Mouse (Mus musculus): ENCODE measurements around the gene Galnt9.

Galnt9 gene

GRCm38 (mm10) chr5:110629525-110630120, 85.5 kb downstream of the Galnt9 start:
- in situ Hi-C loops (cut with MseI, MboI), result loop anchor here (10.0 kb wide), 1 partner anchor 275 kb away; no protein-coding TSS in a partner anchor

GRCm38 (mm10) chr5:110635951-110636707, 92.0 kb downstream of the Galnt9 start:
- in situ Hi-C loops (cut with MseI, MboI), result loop anchor here (5.0 to 10.0 kb wide), 3 partner anchors 139 to 281 kb away; no protein-coding TSS in a partner anchor

GRCm38 (mm10) chr5:110638306-110639074, 94.3 kb downstream of the Galnt9 start:
- in situ Hi-C loops (cut with MseI, MboI), result loop anchor here (5.0 to 10.0 kb wide), 3 partner anchors 141 to 284 kb away; no protein-coding TSS in a partner anchor

GRCm38 (mm10) chr5:110639459-110639858, 95.3 kb downstream of the Galnt9 start:
- in situ Hi-C loops (cut with MseI, MboI), result loop anchor here (5.0 to 10.0 kb wide), 3 partner anchors 142 to 285 kb away; no protein-coding TSS in a partner anchor

DNA sequence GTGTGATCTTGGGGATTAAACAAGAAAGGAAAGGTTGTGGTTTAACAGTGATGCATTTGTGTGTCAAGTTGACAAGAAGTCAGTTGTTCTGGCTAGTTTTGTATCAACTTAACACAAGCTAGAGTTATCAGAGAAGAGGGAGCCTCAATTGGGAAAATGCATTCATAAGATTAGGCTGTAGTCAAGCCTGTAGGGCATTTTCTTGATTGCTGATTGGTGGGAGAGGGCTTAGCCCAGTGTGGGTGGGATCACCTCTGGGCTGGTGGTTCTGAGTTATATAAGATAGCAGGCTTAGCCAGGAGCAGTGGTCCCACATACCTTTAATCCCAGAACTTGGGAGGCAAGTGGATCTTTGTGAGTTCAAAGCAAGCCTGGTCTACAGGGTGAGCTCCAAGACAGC, 102.2 kb downstream of the Galnt9 start:
- in situ Hi-C loops (cut with MseI, MboI), result no loop called here

DNA sequence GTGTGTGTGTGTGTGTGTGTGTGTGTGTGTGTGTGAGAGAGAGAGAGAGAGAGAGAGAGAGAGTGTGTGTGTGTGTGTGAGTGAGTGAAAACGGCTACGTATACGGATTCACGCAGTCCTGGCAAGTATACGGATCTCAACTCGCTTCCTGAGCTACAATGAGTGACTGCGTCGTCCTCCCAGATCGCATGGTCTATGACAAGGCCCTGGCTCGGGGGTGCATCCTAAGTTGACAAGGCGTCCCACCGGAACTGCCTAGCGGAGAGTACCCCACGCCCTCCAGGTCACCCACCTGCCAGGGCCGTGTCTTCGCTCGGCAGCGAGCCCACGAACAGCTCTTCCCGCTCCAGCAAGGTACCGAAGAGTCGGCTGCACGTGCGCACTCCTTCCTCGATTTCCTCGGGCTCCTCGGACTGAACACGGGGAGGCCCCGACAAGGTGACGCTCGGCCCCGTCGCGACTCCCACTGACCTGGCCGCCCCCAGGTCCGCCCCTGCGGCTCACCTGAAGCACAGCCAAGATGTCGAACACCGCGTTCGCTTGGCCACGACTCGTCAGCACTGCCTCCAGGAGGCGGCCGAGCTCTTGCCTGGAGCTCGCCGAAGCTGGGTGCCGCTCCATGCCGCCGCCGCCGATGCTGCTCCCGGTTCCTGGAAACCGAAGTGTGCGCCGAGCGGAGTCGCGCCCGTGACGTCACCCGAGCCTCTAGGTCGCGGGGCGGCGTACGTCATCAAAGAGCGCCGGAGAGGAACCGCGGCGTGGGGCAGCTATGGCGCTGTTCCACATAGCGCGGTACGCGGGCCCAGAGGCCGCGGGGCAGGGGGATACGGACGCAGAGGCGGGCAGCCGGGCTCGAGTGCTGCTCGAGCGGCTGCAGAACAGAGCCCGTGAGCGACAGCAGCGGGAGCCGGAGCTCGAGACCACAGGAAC, 108.8 kb downstream of the Galnt9 start, which contains the start of the genes Noc4l and Ddx51:
Gene Noc4l, minus strand, starts transcription at position 699 of the 930 bp plus-strand sequence.
Gene Ddx51, plus strand, starts transcription at position 733 of the 930 bp plus-strand sequence.
- in situ Hi-C loops (cut with MseI, MboI), result no loop called here

DNA sequence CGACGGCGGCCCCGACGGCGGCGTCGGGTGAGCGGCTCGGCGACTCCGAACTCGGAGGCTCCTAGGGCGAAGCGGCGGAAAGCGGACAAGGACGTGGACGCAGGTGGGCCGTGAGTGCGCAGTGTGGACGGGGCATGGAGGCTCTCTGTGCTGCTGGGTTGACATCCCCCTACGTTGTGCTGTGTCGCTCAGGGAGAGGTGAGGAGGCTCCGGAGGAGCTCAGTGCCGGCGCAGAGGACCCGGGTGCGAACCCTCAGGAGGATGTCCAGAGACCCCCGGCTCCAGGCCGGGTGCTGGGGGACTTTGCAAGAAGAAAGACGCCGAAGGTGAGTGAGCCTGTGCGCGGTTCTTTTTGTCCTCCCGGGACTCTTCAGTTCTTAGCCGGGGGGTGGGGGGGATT, 109.5 kb downstream of the Galnt9 start:
- in situ Hi-C loops (cut with MseI, MboI), result no loop called here

- in situ Hi-C loops (cut with MseI, MboI), result no loop called here
Measured at GRCm38 (mm10) chr5:110659682-110660081, 115.5 kb downstream of the Galnt9 start.

DNA sequence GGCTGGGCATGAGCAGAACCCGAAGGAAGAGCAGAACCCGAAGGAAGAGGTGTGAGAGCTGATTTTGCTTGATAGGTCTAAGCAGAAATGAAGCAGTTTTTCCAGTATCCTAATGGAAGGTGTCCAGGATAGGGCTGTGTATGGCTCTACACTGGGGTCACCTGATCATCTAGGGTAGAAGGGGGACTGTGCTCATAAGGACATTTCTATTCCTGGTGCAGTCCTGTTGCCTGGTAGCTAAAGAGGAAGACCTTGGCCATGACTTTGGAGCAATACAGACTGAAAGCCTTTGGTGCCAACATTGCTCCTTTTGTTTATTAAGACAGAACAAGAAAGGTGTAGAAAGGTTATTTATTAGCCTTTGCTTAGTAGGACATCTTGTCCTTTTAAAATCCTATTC, 119.9 kb downstream of the Galnt9 start:
- in situ Hi-C loops (cut with MseI, MboI), result no loop called here

DNA sequence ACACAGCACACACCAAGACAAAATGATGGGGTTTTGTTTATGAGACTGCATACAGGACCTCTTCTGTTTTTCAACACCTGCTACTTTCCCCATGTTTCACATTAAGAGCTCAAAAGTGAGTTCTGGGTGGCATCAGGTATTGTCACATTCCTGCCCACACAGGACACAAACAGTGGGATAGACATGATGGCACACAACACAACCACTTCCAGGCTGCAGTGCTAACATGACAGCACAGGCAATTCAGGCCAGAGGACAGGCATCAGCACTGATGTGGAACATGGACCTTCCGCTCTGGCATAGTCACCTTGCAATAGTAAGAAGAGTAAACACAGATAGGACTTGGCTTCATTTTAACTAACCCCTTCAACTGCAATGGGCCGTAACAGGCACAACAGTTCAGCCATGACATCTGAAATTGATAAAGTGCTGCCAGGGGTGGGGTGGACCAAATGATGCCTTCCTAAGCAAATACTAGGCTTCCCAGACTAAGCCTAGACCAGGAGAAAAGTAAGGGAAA, 120.7 kb downstream of the Galnt9 start:
- in situ Hi-C loops (cut with MseI, MboI), result no loop called here

DNA sequence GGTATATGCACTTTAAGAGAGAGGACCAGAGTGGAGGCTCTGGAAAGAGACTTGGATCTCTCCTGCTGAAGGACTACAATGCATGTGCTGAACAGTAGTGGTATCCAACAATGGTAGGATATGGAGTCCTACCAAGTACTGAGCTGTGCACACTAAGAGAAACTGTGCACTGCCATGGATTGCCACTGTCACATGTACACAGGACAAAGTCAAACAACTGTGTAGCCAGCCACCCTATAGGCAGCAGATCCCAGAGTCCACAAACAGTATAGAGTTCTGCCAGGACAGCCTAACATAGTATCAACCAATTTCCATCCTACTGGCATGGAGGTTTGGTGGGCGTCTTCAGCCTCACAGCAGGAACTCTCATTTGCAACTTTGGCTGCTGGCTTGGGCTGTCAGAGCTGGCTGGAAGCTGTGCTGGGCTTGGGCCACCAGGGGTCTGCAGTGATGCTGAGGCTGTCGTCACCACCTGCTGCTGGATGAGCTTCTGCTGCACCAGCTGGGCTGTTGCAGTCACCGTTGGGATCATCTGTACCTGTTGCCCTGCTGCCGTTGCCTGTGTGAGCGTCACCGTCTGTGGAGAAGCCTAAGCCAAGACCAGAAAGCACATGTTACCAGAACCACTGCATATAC, 121.4 kb downstream of the Galnt9 start:
- in situ Hi-C loops (cut with MseI, MboI), result no loop called here

Measured in mouse trophoblast stem cell (cell line).